ENCODE assay signal across 8 mouse cellular contexts in the genomic region with DNA sequence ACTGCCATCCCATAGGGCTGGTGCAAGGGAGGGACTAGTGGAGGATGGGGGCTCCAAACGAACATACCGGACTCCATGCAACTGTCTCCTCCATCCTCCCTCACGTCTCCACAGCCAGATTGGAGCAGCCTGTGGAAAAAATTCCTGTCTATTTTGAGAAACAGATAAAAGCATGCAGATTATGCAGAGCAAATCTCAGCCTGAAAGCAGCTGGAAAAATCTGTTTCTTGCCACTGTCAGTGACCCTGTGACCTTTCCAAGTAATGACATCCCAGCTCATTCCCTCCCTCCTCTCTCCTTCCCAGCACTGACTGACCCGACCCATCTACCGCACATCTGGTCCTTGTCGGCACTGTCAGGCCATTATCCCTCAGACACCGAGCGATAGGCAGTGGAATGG. TPM values are rescaled to one million over a fixed set of nuclear protein-coding genes. Genes with fewer than 3 reads are reported as not detected.
DNase-seq lines count a peak whose midpoint lies in the region; ATAC-seq and TF ChIP-seq lines count a peak whose summit lies in the region.

No protein-coding gene starts in this region.

- no peaks in the 10 kb centered on the region for H3K9me3 ChIP-seq in intestine, embryonic 15.5 days
- no peaks in the 10 kb centered on the region for H3K9me3 ChIP-seq in lung, embryonic 14.5 days (ENCODE audit: low read depth, low read length)

- peaks cover 26% of the 10 kb centered on the region for H3K4me1 ChIP-seq in intestine, embryonic 15.5 days (replicated peaks)
- peaks cover 27% of the 10 kb centered on the region for H3K4me1 ChIP-seq in lung, embryonic 14.5 days (ENCODE audit: insufficient read depth)

- no peaks in the 10 kb centered on the region for H3K27me3 ChIP-seq in intestine, embryonic 15.5 days (replicated peaks)
- no peaks in the 10 kb centered on the region for H3K27me3 ChIP-seq in lung, embryonic 14.5 days (ENCODE audit: insufficient read depth, low read length)

- TF ChIP-seq CTCF in lung, embryonic 14.5 days (IDR thresholded peaks at IDR 0.05; ENCODE audit: low read depth), result no peak

- ATAC-seq in intestine, embryonic 15.5 days, result peak; percentile 87
- ATAC-seq in lung, embryonic 14.5 days (ENCODE audit: insufficient read depth), result peak; percentile 95

- H3K4me3 ChIP-seq in intestine, embryonic 15.5 days (replicated peaks), result no peak overlapping the region
- no peak overlapping the region for H3K4me3 ChIP-seq in lung, embryonic 14.5 days (ENCODE audit: low read depth, low read length)

- WGBS in intestine, embryonic 15.5 days, result 33% methylated on average over 8 of the region's 8 CpGs
- WGBS in lung, embryonic 14.5 days, result 30% methylated on average over 8 of the region's 8 CpGs

- H3K27ac ChIP-seq in intestine, embryonic 15.5 days, result peak overlapping the region; percentile 73
- peak overlapping the region; percentile 81 for H3K27ac ChIP-seq in lung, embryonic 14.5 days (ENCODE audit: low read depth)

- DNase-seq in embryo, embryonic 10 days (ENCODE audit: low spot score), result peak; percentile 84
- DNase-seq in gastrocnemius, adult 18-20 months (ENCODE audit: low spot score), result peak; percentile 50
- DNase-seq in lung, embryonic 14.5 days, result peak; percentile 97
- DNase-seq in urinary bladder, postnatal 4 days (ENCODE audit: low spot score in 2 of 2), result peak; percentile 67 to 78
- DNase-seq in cerebellum, adult 11-12 months, result no peak
- no peak for DNase-seq in c-Kit-positive CD71-positive TER-119-positive erythroid progenitor cells, embryonic 14.5 days (ENCODE audit: low spot score)
- DNase-seq in layer of hippocampus, adult 18-20 months (ENCODE audit: low spot score in 2 of 2), result no peak

- no peaks in the 10 kb centered on the region for H3K36me3 ChIP-seq in intestine, embryonic 15.5 days
- no peaks in the 10 kb centered on the region for H3K36me3 ChIP-seq in lung, embryonic 14.5 days (ENCODE audit: insufficient read depth)

- no peak overlapping the region for H3K4me2 ChIP-seq in intestine, embryonic 15.5 days (replicated peaks)
- no peak overlapping the region for H3K4me2 ChIP-seq in lung, embryonic 14.5 days

- no peak overlapping the region for H3K9ac ChIP-seq in intestine, embryonic 15.5 days
- no peak overlapping the region for H3K9ac ChIP-seq in lung, embryonic 14.5 days

RNA-seq across cellular contexts. Expression of gene Lclat1, which starts 35.5 kb away (rescaled TPM):
- 10 to 100 TPM; 16.6 to 21.4 TPM for total RNA-seq in gastrocnemius, adult 18-20 months (2021)
- polyA plus RNA-seq in intestine, embryonic 15.5 days (2015; fragmentation: Nextera tagmentation; extraction: Ambion mirVana), result 24.2 and 25.0 TPM in 2 replicates
- 23.0 and 25.0 TPM in 2 replicates for polyA plus RNA-seq in lung, embryonic 14.5 days (2014; fragmentation: Nextera tagmentation; extraction: Ambion mirVana)
- total RNA-seq in layer of hippocampus, adult 18-20 months (2021), result 10 to 100 TPM; 34.5 to 35.1 TPM

Comparison
In these comparisons a context has a peak if more than half of its experiments do, and no peak if none do; other contexts are left out.
1. DNase-seq: peak in embryo, embryonic 10 days (single experiment), gastrocnemius, adult 18-20 months (single experiment), lung, embryonic 14.5 days (single experiment) and urinary bladder, postnatal 4 days (2 of 2); none in cerebellum, adult 11-12 months (single experiment), c-Kit-positive CD71-positive TER-119-positive erythroid progenitor cells, embryonic 14.5 days (single experiment) and layer of hippocampus, adult 18-20 months (0 of 2).